ENCODE assay signal across 1 mouse cellular context in genomic region chr1:85736355-85737184, GRCm38 (mm10).
TF ChIP-seq lines count a peak whose summit lies in the region.

No protein-coding gene starts in this region.

TF ChIP-seq in CH12.LX, 34 proteins besides CTCF, POLR2A, EP300 and RAD21 (continued from another document):
- TF ChIP-seq ZNF384 (IDR thresholded peaks at IDR 0.05; ENCODE audit: low read depth, low read length): no peak
- no peak; the same call in 1 of the 2 replicates for TF ChIP-seq JUND (conservative IDR thresholded peaks at IDR 0.05; ENCODE audit: low read depth, low read length)
- TF ChIP-seq SIN3A (IDR thresholded peaks at IDR 0.05; ENCODE audit: low read length): peak; percentile 96
- no peak for TF ChIP-seq KAT2A (IDR thresholded peaks at IDR 0.05; ENCODE audit: insufficient replicate concordance, low read length)
- no peak for TF ChIP-seq GABPA (IDR thresholded peaks at IDR 0.05; ENCODE audit: insufficient replicate concordance, low read depth, low read length)
- TF ChIP-seq TBP (conservative IDR thresholded peaks at IDR 0.05; ENCODE audit: low read depth, low read length): peak; percentile 95
- TF ChIP-seq MXI1 (IDR thresholded peaks at IDR 0.05; ENCODE audit: low read depth, low read length): no peak; the same call in 1 of the 2 replicates
- peak; percentile 92 for TF ChIP-seq POLR2AphosphoS2 (IDR thresholded peaks at IDR 0.05; ENCODE audit: low read depth, low read length)
- peak; percentile 98 for TF ChIP-seq SMC3 (IDR thresholded peaks at IDR 0.05; ENCODE audit: low read depth, low read length)
- no peak for TF ChIP-seq ZKSCAN1 (IDR thresholded peaks at IDR 0.05; ENCODE audit: borderline replicate concordance, low read depth, low read length)
- TF ChIP-seq MAZ (IDR thresholded peaks at IDR 0.05; ENCODE audit: low read depth, low read length): no peak; the same call in 1 of the 2 replicates
- TF ChIP-seq CHD2 (IDR thresholded peaks at IDR 0.05; ENCODE audit: low read length): peak; percentile 74; the same call in 1 of the 2 replicates
- TF ChIP-seq PAX5 (IDR thresholded peaks at IDR 0.05; ENCODE audit: low read length): no peak
- peak; percentile 85 for TF ChIP-seq NELFE (IDR thresholded peaks at IDR 0.05; ENCODE audit: low read depth, low read length)
- TF ChIP-seq HCFC1 (IDR thresholded peaks at IDR 0.05; ENCODE audit: low read depth, low read length): peak; percentile 62; the same call in 1 of the 2 replicates
- TF ChIP-seq UBTF (IDR thresholded peaks at IDR 0.05; ENCODE audit: low read depth, low read length): no peak
- TF ChIP-seq RCOR1 (conservative IDR thresholded peaks at IDR 0.05; ENCODE audit: low read depth, low read length): 0 out of 2 replicates have a peak, but pooled peaks have one; percentile 57
- TF ChIP-seq MEF2A (IDR thresholded peaks at IDR 0.05; ENCODE audit: borderline replicate concordance, low read depth, low read length): peak; percentile 82
- TF ChIP-seq BHLHE40 (IDR thresholded peaks at IDR 0.05; ENCODE audit: low read depth, low read length): peak; percentile 67
- peak; percentile 30; the same call in 1 of the 2 replicates for TF ChIP-seq CHD1 (IDR thresholded peaks at IDR 0.05; ENCODE audit: low read depth, low read length)
- TF ChIP-seq MAX (IDR thresholded peaks at IDR 0.05; ENCODE audit: low read length): peak; percentile 87
- TF ChIP-seq ZC3H11A (IDR thresholded peaks at IDR 0.05; ENCODE audit: low read depth, low read length): peak; percentile 96
- peak; percentile 97 for TF ChIP-seq MYC (IDR thresholded peaks at IDR 0.05; ENCODE audit: low read depth, low read length)
- peak; percentile 10; the same call in 1 of the 2 replicates for TF ChIP-seq USF1 (IDR thresholded peaks at IDR 0.05; ENCODE audit: low read depth, low read length)
- TF ChIP-seq ETS1 (conservative IDR thresholded peaks at IDR 0.05; ENCODE audit: low read depth, low read length): peak; percentile 63
